In genomic region chr12:80787604-80788003, GRCm38 (mm10) we compare ENCODE assay signal across 9 mouse cellular contexts. TPM values are rescaled to one million over a fixed set of nuclear protein-coding genes. Genes with fewer than 3 reads are reported as not detected.
DNase-seq lines count a peak whose midpoint lies in the region; ATAC-seq and TF ChIP-seq lines count a peak whose summit lies in the region.
"Had no signal": no experiment of that assay in that cellular context is flagged by ENCODE, and none has a peak within 500 bp of the region (broad histone marks: within the 10 kb centered on the region; RNA-seq: fewer than 3 reads in every experiment).

No protein-coding gene starts in this region.

- WGBS in hindbrain, embryonic 13.5 days = 43% methylated on average over 11 of the region's 11 CpGs
- 54% methylated on average over 11 of the region's 11 CpGs for WGBS in hindbrain, embryonic 12.5 days
- WGBS in small intestine, adult 2 months = 18% methylated on average over 11 of the region's 11 CpGs
- 60% methylated on average over 11 of the region's 11 CpGs for WGBS in midbrain, embryonic 13.5 days
- 50% methylated on average over 11 of the region's 11 CpGs for WGBS in hindbrain, embryonic 14.5 days

- H3K9me3 ChIP-seq in hindbrain, embryonic 13.5 days = no peaks in the 10 kb centered on the region
- H3K9me3 ChIP-seq in hindbrain, embryonic 12.5 days (replicated peaks) = no peaks in the 10 kb centered on the region
- H3K9me3 ChIP-seq in midbrain, embryonic 13.5 days = no peaks in the 10 kb centered on the region
- H3K9me3 ChIP-seq in hindbrain, embryonic 14.5 days (ENCODE audit: control insufficient read depth, low read length) = no peaks in the 10 kb centered on the region
- H3K9me3 ChIP-seq: forebrain, embryonic 12.5 days had no signal

- 0 out of 2 replicates have a peak, but pooled peaks cover 4% of the 10 kb centered on the region for H3K27me3 ChIP-seq in hindbrain, embryonic 13.5 days
- H3K27me3 ChIP-seq in hindbrain, embryonic 12.5 days = peaks cover 8% of the 10 kb centered on the region; the same call in 1 of the 2 replicates
- H3K27me3 ChIP-seq in small intestine, adult 2 months (ENCODE audit: control insufficient read depth, insufficient read depth, low read length) = no peaks in the 10 kb centered on the region
- no peaks in the 10 kb centered on the region; the same call in 1 of the 2 replicates for H3K27me3 ChIP-seq in midbrain, embryonic 13.5 days
- H3K27me3 ChIP-seq in hindbrain, embryonic 14.5 days (ENCODE audit: control insufficient read depth, insufficient read depth, low read length) = no peaks in the 10 kb centered on the region
- H3K27me3 ChIP-seq: forebrain, embryonic 12.5 days had no signal

- H3K36me3 ChIP-seq in hindbrain, embryonic 13.5 days = no peaks in the 10 kb centered on the region
- H3K36me3 ChIP-seq in hindbrain, embryonic 12.5 days = no peaks in the 10 kb centered on the region
- no peaks in the 10 kb centered on the region for H3K36me3 ChIP-seq in small intestine, adult 2 months (ENCODE audit: control insufficient read depth, insufficient read depth, low read length)
- no peaks in the 10 kb centered on the region for H3K36me3 ChIP-seq in midbrain, embryonic 13.5 days
- H3K36me3 ChIP-seq in hindbrain, embryonic 14.5 days (replicated peaks; ENCODE audit: control insufficient read depth, insufficient read depth) = no peaks in the 10 kb centered on the region
- H3K36me3 ChIP-seq: forebrain, embryonic 12.5 days had no signal

- H3K4me2 ChIP-seq in hindbrain, embryonic 13.5 days = no peak overlapping the region
- no peak overlapping the region for H3K4me2 ChIP-seq in hindbrain, embryonic 12.5 days (replicated peaks)
- H3K4me2 ChIP-seq in midbrain, embryonic 13.5 days (replicated peaks) = no peak overlapping the region
- H3K4me2 ChIP-seq in hindbrain, embryonic 14.5 days (replicated peaks) = no peak overlapping the region
- H3K4me2 ChIP-seq: forebrain, embryonic 12.5 days had no signal

- ATAC-seq in hindbrain, embryonic 13.5 days (ENCODE audit: low FRiP score) = no peak
- no peak for ATAC-seq in hindbrain, embryonic 12.5 days (ENCODE audit: low FRiP score)
- no peak for ATAC-seq in midbrain, embryonic 13.5 days
- no peak for ATAC-seq in hindbrain, embryonic 14.5 days (ENCODE audit: low FRiP score)

- TF ChIP-seq CTCF in small intestine, adult 2 months (IDR thresholded peaks at IDR 0.05; ENCODE audit: extremely low read depth, insufficient read length, insufficient replicate concordance, low read depth, low read length) = no peak

- H3K4me3 ChIP-seq in hindbrain, embryonic 13.5 days = no peak overlapping the region
- no peak overlapping the region for H3K4me3 ChIP-seq in hindbrain, embryonic 12.5 days
- peak overlapping the region; percentile 22 for H3K4me3 ChIP-seq in small intestine, adult 2 months (ENCODE audit: low read depth, low read length)
- H3K4me3 ChIP-seq in midbrain, embryonic 13.5 days (replicated peaks) = no peak overlapping the region
- H3K4me3 ChIP-seq in hindbrain, embryonic 14.5 days (replicated peaks; ENCODE audit: low read length) = no peak overlapping the region
- H3K4me3 ChIP-seq: forebrain, embryonic 12.5 days had no signal

- H3K4me1 ChIP-seq in hindbrain, embryonic 13.5 days (replicated peaks) = peaks cover 19% of the 10 kb centered on the region
- peaks cover 18% of the 10 kb centered on the region for H3K4me1 ChIP-seq in hindbrain, embryonic 12.5 days
- H3K4me1 ChIP-seq in small intestine, adult 2 months (ENCODE audit: control insufficient read depth, insufficient read depth, insufficient read length, low read length) = peaks cover 15% of the 10 kb centered on the region
- peaks cover 21% of the 10 kb centered on the region for H3K4me1 ChIP-seq in midbrain, embryonic 13.5 days (replicated peaks)
- H3K4me1 ChIP-seq in hindbrain, embryonic 14.5 days (replicated peaks; ENCODE audit: control insufficient read depth, insufficient read depth, low read length) = peaks cover 17% of the 10 kb centered on the region

- peak overlapping the region; percentile 43; the same call in 1 of the 2 replicates for H3K9ac ChIP-seq in hindbrain, embryonic 13.5 days
- H3K9ac ChIP-seq in hindbrain, embryonic 12.5 days = no peak overlapping the region
- H3K9ac ChIP-seq in midbrain, embryonic 13.5 days (replicated peaks) = no peak overlapping the region
- H3K9ac ChIP-seq in hindbrain, embryonic 14.5 days = no peak overlapping the region
- H3K9ac ChIP-seq: forebrain, embryonic 12.5 days had no signal

- H3K27ac ChIP-seq in hindbrain, embryonic 13.5 days = no peak overlapping the region
- H3K27ac ChIP-seq in hindbrain, embryonic 12.5 days = no peak overlapping the region
- H3K27ac ChIP-seq in small intestine, adult 2 months (ENCODE audit: insufficient read depth, low read depth, low read length) = peak overlapping the region; percentile 50
- H3K27ac ChIP-seq in midbrain, embryonic 13.5 days = no peak overlapping the region
- no peak overlapping the region for H3K27ac ChIP-seq in hindbrain, embryonic 14.5 days
- H3K27ac ChIP-seq: forebrain, embryonic 12.5 days had no signal

- TF ChIP-seq POLR2A in small intestine, adult 2 months (IDR thresholded peaks at IDR 0.05; ENCODE audit: low read depth, low read length) = no peak; the same call in 1 of the 2 replicates

- peak; percentile 42 to 50 for DNase-seq in cerebellum, postnatal 10 days
- DNase-seq in kidney, postnatal 14 days = peak; percentile 85
- no peak for DNase-seq in hindbrain, embryonic 14.5 days (ENCODE audit: low spot score)

RNA-seq across cellular contexts. Expression of gene Susd6, which starts 2.7 kb away (rescaled TPM):
- 11.4 and 12.8 TPM in 2 replicates for polyA plus RNA-seq in hindbrain, embryonic 13.5 days (2015; fragmentation: Nextera tagmentation; extraction: Ambion mirVana)
- polyA plus RNA-seq in hindbrain, embryonic 12.5 days (2016; fragmentation: Nextera tagmentation; extraction: Ambion mirVana) = 18.8 and 19.3 TPM in 2 replicates
- 29.4 and 54.9 TPM in 2 replicates for polyA plus RNA-seq in small intestine, adult 2 months (2012; rRNA removed)
- polyA plus RNA-seq in midbrain, embryonic 13.5 days (2015; fragmentation: Nextera tagmentation; extraction: Ambion mirVana) = 13.0 and 14.5 TPM in 2 replicates
- polyA plus RNA-seq in hindbrain, embryonic 14.5 days (2014; fragmentation: Nextera tagmentation; extraction: Ambion mirVana) = 12.5 and 14.8 TPM in 2 replicates

RNA-seq across cellular contexts. Expression of gene Ccdc177, which starts 27.1 kb away (rescaled TPM):
- polyA plus RNA-seq in hindbrain, embryonic 13.5 days (2015; fragmentation: Nextera tagmentation; extraction: Ambion mirVana) = 3.8 and 4.0 TPM in 2 replicates
- 5.9 and 6.7 TPM in 2 replicates for polyA plus RNA-seq in hindbrain, embryonic 12.5 days (2016; fragmentation: Nextera tagmentation; extraction: Ambion mirVana)
- 0.03 and 0.10 TPM in 2 replicates for polyA plus RNA-seq in small intestine, adult 2 months (2012; rRNA removed)
- polyA plus RNA-seq in midbrain, embryonic 13.5 days (2015; fragmentation: Nextera tagmentation; extraction: Ambion mirVana) = 5.5 and 6.6 TPM in 2 replicates
- polyA plus RNA-seq in hindbrain, embryonic 14.5 days (2014; fragmentation: Nextera tagmentation; extraction: Ambion mirVana) = 4.6 and 5.2 TPM in 2 replicates
- polyA plus RNA-seq: liver, adult 2 months had no signal
